Mouse (Mus musculus): ENCODE results near the gene Slc25a13.
"Not testable (repeated sequence)": the region's sequence is repeated elsewhere in the genome, so short reads cannot be mapped to it uniquely, and the experiment has no call there.

The Slc25a13 gene

DNA sequence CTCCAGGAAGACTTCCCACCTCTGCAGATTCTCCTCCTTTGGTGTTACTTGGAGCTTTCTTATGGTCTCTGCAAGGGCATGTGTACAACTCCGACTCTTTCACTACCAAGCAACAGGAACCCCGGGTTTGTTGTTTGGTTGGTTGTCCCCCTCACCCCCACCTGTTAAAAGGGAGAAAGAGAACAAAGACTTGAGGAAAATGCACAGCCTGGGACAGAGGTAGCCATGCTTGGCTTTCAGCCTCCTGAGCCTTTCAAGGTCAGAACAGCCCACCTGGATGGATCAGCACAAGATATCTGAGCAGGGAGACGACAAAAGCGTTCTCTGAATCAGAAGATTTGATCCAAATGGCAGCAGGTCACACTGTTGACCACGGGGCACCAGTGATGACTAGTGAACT, 15.0 kb downstream of the Slc25a13 start:
- no peak for DNase-seq

DNA sequence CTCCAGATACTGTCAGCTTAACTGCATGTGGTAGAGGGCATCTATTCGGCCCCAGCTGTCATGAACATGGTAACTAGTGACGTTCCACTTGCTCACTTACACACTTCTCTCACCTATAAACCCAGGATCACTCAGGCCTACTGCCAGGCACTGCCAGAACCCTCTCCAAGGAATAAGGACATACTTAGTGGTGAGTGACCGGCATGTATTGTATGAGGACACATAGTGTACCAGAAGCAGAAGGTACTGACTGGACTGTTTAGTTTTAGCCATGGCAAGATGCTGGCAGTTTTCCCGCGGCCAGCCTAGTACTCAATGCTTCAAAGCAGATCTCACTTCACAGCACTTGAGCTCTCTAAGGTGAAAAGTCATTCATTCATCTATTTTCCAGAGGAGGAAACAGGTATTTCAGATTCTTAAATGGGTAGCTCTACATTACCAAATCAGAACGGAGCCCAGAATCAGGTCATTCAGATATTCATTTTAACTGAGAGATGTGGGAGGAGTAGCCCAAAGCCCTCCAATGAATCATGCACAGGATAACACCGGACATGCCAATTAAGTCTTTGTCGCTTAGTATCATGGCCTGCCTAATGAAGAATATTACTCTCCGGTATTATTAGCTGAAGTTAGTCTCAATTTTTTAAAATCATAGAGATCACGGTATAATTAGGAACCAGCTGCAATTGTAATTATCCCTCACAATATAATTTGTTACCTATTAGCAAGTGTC, 17.7 kb downstream of the Slc25a13 start:
- peak in 1 of 2 experiments; percentile 62 for DNase-seq

DNA sequence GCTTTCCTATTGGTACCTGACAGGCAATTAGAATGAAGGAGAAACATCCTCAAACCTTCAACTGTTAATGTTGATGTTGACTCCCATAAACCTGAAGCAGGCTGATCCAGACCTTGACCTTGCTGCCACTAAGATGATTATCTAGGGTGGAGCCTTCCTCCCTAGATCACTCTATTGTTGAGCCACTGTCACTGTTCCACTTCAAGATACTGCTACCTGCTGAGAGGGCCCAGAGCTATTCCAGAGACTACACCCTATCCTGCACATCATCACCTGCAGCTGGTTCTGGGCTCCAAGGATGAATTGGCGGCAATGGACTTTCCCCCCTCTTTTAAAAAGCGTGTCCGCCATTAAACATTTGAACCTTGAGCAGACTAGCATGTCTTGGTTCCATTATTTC, 18.9 kb downstream of the Slc25a13 start:
- not testable (repeated sequence) for DNase-seq

DNA sequence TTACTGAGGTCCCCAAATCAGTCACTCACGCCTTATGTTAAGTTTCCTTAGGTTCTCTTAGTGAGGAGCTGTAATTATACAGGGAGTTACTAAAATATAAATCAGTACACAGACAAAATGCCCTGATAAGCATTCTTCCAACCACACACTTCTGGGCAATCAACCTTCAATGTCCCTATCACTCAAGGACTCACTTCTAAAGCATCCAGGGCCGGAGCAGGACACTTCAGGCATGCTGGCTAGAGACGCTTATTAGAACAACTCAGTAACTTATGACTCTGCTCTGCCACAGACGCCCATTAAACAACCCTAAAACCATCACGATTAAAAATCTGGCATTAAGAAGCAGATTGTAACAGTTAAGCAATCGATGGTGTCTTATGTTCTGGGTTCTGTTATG, 19.6 kb downstream of the Slc25a13 start:
- no peak for DNase-seq

DNA sequence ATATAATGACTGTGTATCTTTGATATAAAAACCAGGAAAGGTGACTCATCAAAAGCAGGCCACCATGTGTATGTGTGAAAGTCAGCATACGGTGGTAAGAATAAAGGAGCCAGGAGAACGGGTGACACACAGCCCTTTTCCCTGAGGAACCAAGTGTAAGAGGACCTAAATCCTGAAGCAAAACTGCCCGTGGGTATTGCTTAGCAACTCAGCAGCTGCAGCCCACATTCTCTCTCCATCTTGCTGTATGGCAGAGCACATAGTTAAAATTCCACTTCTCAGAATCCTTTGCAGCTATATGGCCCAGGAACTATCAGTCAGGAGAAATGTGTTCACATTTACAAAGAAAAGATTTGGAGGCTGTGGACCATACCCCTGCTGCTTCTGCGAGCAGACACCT, 20.4 kb downstream of the Slc25a13 start:
- no peak for DNase-seq

DNA sequence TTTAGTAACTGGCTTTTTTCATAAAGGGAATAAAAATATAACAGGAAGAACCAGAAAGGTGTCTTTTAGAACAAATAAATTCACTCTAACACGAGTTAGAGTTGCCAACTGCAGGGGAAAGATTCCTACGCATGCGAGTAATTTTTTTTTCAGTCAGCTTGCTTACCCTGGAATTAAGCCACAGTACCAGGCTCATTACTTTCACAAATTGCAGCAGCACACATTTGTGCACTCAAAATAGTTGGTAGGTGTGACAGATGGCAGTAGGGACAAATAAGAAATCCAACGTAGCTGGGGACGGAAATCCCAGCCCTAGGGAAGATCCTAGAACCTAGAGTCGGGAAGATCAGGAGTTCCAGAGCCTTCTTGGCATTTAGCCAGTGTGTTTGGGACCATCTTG, 22.1 kb downstream of the Slc25a13 start:
- no peak for DNase-seq

DNA sequence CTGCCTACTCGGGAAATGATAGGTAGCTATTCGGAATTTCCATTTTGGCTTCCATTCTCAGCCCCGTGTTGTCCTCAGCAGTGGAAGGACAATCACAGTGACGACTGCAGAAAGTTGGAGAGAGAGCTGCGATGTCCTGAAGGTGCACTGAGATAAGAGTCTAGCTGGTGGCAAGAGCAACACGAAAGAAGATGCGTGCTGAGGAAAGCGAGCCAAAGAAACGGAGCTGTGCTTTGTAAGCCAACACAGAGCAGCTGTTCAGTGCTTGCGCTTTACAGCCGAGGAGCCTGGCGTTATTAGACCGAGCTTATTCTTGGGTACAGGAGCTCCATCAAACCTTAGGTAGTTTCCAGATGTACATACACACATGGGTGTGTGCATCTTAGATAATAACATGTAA, 23.1 kb downstream of the Slc25a13 start:
- no peak for DNase-seq

DNA sequence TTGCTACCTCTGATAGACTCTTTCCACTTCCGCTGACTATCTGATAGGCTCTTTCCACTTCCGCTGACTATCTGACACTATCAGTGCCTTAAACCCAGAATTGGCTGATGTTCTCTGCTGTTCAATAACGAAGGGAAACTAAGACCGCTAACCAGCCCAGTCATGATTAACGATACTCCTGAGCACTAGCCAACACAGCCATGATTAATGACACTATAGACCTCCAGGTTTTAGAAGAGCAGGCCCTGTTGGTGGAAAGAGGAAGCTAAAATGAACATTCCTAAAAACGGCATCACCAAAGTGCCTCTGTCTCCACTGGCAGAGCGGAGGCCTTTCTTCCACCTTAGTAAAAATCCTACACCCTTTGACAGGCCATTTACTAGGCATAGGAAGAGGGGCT, 24.6 kb downstream of the Slc25a13 start:
- DNase-seq: no peak

DNA sequence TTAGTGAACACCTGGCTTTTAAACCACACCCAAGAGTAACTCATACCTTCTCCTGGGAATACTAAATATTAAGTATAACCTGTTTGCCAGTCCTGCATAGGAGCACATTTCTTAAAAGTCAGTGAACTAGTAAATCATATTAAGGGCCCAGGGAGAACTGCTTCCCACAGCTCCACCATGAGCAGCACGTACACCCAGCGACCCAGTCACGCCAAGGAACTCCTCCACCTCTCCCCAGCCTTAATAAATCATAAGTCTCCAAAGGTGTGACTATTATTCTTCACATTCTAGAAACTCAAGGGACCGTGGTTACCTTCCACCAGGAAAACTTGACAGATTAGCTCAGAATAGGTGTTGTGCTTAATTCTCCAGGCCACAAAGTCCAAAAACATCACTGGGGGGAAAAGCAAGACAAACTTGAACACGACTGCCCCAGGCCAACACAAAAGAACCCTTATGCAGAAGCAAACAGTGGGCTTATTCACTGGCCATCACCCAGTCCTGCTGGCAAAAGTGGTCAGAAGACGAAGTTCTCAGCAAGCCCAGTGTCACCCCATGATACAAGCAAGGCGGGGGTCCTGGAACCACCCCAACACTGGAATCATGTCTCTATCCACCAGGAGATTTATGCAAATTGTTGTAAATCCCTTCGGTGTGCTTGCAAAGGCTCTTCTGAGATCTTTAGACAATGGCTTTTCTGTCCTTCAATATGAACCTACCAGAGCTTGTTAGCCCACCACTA, 25.2 kb downstream of the Slc25a13 start:
- DNase-seq: no peak

DNA sequence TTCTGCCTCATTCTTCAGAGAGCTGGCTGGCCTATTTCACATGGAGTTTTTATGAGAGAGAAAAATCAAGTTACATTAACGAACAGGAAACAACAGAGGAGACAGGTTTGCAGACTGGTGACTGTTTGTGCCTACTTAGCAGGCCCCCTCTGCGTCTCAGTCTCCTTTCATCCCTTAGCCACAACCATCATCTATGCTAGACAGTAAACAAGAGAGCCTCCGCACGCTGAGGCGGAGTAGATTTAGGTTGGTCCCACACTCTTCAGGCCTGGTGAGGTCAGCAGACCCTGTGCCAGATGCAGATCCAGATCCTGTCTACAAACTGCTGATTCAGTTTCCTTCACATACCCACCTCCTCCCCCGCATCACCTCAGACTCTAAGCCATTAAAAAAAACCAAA, 28.0 kb downstream of the Slc25a13 start:
- no peak for DNase-seq

DNA sequence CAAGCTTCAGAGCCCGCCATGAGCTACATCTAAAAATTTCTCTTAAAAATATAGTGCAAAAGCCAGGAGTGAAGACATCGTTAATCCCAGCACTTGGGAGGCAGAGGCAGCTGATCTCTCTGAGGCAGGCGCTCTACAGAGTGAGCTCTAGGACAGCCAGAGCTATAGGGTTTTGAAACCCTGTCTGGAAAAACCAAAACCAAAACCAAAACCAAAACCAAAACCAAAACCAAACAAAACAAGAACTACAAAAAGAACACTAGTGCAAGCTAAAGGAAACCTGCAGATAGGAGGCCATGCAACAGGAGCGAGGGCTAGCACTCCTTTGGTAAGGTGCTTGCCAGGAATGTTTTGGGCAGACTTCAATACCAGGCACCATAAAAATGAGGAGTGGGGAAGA, 30.5 kb downstream of the Slc25a13 start:
- DNase-seq: no peak

DNA sequence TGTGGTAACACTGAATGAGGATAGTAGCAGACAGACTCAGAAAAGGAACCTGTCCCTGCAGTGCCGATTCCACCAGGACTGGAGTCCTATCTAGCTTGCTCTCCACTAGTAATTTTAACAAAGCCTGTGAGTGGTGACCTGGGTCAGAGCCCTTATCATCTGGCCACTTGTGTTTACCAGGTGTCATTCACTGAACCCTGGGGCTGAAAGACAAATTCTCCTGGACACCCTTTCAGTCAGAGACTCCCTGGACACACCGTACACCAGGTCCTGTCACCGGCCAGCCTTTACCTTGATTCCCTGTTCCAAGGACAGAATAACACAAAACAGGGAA, 31.3 kb downstream of the Slc25a13 start:
- no peak for DNase-seq

DNA sequence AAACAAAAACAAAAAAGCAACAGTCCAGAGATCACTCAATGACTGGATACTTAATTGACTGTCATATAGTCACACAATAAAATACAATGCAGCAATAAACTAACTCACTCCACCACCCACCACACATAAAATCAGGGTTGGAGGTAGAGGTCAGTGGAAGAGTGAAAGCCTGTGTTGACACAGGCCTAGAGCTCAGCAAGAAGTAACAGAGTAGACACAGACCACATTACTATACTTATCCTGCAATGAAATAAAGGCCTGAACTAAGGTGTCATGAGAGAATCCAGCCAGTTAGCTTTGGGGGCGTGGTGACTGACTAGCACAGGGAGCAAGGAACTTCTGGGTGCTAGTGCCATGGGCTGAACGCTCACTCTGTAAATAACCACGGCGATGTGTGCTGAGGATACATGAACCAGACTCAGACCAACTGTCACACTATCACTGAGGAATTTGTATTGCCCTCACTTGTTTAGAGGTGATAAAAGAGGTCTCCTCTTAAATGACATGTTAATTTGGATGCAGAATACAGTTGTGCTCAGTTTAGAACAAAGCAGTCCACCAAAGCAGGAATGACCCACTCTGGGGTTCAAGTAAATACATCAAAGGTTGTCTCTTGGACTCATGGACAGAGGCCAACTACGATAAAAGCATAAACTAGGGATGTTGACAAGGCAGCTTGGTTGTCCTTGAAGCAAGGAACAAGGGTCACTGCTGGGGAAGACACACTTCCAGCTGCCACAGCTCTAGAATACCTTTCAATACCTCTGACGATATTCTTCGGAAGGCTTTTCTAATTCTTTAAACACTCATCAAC, 31.8 kb downstream of the Slc25a13 start:
- DNase-seq: peak; percentile 41 to 68

DNA sequence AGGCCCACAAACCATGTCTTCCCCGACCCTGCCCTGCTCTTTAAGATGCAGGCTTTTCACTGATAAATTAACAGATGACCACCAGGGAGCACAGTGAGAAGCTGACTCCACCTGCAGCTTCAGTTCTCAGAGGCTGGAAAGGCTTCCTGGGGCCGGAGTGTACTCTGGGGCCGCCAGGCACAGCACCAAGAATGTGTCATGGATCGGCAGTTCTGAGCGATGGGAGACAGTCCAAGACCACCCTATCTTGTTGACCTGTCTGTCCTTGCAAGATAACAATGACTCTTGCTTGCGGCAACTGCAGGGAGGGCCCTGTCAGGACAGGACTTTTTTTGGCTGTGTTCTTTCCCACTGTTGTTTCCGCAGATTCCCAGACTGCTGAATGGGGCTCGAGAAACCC, 33.4 kb downstream of the Slc25a13 start:
- DNase-seq: peak; percentile 30 to 38

DNA sequence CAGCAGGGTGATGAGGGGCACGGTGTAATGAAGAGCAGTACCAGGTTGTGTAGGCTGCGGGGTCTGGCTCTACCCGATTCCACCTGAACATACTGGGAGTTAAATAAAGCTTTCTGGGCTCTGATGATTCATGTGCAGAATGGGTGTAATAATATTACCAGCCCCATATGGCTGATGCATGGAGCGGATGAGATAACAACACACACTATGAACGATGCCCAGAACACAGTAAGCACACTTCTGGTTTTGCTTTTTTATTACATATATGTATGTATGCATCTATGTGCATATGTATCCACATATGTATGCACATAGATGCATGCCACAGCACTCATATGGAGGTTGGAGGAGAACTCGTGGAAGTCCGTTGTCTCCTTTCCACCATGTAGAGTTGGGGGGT, 34.8 kb downstream of the Slc25a13 start:
- DNase-seq: no peak

DNA sequence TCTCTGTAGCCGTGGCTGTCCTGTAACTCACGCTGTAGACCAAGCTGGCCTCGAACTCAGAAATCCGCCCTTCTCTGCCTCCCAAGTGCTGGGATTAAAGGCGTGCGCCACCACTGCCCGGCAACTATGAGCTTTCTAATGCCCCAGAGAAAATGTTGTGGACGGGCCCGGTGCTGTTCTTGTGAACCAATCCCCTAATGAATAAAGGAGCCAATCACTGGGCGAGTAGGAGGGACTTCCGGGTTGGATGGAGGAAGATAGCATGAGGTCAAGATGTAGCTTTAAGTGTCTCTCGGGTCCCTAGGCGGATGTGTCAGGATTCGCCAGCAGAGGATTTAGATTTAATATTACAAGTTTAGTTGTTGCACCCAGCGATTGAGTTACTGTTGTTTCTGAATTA, 38.6 kb downstream of the Slc25a13 start:
- not testable (repeated sequence) for DNase-seq

DNA sequence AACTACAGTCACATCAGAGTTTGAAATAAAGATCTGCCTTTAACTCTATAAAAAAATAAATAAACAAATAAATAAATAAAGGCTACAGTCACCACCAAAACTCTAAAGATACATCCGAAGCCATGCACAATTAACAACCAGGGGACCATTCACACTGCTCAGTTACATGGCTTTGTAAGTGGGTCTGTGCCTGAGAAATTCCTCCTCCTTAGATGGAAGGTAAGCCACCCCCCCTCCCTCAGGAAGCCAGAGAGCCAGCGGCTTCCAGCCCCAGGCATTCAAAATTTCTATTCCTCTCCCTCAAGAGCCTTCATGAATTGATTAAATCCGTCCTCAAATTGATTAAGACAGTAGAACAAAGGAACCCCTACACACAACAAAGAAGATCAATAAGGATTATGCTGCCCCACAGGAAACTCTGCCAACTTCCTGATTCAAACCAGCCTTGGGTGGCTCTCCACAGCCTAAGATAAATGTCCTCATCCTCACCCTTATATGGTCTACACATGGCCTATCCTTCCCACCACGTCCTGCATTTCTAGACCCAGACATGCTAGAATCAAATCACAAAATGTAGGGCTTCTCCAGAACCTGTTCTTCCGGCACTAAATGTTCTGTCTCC, 41.5 kb downstream of the Slc25a13 start:
- no peak for DNase-seq

DNA sequence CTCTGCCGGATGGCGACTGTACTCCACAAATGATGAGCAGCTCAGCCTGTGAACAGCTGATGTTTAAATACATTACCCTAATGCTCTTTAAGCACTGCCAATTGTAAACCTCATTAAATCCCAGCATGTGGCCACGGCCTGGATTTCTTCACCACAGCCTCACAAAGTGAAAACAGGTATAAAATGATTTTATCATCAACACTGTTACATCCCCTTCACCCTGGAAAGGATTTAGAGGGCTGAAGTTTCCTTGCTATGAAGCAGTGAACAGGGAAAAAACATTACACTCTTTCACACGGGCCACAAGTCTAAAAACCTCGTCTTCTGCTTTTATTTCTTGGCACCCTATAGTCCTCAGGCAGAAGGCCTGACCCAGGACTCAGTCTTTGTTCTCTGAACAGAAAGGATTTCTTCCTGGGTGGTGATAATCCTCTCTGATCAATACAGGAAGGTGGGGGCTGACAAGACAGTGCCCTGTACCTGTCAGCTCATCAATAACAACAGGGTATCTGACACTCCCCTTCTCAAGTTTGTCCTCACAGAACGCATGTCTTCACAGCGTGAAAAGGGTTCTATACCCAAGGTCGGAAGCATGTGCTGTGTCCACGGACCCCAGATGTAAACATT, 42.9 kb downstream of the Slc25a13 start:
- DNase-seq: no peak

DNA sequence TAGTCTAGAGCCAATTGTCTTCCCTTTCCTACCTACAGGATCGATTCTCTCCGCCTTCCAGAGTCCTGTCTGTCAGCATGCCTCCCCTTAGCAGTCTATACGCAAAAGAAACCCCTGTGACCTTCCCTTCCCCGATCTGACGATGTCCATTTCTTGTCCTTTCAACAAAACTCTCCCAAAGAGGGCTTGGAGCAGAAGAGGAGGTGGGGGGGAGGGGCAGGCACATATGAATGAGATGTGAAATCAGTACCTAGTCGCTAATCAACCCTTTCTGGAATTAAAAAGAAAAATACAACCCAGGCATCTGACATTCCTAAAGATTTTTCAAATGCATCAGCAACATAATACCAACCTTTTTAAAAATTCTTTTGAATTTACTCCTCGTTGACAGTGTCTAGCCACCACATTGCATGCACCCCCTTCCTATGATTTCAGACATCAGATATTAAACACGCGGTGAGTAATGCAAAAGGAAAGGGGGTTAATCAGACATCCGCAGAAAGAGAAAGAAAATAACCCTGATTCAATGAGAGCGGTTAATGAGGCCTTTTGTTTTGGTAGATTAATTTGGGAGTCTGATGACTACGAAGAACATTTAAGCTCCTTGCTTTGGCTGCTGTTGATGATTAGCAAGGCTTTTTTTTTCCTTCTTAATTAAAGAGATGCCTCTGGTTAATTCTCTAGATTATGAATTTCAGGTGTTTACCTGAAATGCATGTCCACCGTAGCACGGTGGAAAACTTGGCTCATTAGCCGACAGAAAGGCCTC, 43.6 kb downstream of the Slc25a13 start:
- DNase-seq: no peak

DNA sequence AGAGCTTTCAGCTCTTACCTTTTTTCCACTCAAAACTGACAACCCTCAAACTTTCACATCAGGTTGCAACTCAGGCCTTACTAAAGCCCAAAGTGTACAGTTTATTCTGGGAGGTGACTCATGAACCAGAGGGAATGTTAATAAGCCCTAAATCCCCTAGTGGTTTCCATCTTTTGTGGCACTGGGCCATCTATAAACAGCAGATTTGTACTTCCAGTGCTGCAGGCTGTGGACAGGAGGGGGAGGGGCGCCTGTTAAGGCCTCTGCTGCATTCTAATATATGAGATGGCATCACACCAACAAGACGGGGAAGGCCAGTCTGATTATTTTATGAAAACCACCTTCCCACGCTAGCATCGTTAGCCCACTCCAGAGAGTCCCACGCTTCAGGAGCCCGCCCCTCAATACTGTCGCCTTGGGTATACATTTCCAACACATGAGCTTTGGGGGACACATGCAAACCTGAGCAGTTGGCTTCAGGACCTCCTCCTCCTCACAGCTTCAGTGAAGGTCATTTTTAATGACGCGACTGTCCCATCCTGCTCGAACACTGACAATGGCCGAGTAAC, 48.3 kb downstream of the Slc25a13 start:
- DNase-seq: peak; percentile 40 to 57

DNA sequence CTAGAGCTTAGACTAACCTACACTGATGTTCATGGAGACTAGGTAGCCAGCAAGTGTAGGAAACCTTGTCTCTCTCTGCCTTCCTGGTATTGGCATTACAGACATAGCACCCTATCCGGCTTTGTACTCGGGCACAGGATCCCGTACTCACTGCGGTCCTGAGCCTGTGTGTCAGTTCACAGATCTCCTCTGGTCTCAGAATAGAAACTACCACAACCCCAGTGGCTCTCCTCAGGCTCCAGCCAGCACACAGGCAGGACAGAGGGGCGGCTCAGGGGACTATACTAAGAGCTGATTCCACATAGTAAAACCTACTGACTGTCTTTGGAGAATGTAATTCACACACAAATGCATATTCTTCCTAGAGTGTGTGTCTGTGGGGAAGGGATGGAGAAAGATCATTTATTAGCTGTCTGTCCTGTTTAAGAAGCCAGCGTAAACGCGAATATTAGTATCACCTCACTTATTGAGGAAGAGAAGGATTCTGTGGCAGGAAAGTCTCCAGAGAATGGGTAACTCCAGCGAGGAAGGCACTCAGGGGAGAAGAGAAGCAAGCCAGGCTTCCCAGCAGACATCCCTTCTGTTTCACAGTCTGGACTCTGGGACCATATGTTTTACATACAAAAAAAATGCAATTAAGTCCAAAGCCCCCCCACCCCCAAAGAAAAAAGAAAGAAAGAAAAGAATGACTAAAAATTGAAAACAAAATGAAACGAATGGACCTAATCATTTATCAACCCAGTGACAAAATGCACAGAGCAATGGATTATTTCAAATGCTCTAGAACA, 49.4 kb downstream of the Slc25a13 start:
- DNase-seq: no peak
